Mouse (Mus musculus) stomach, postnatal 0 days (tissue): Measurements from ENCODE around the gene Rufy1. TPM values are rescaled to one million over a fixed set of nuclear protein-coding genes. Genes with fewer than 3 reads are reported as not detected.
"Not testable (repeated sequence)": the region's sequence is repeated elsewhere in the genome, so short reads cannot be mapped to it uniquely, and the experiment has no call there.

ENCODE experiments used
- ATAC-seq: fragments of 200-750 bp; cut with Nextera tagmentation; 2 replicates; pipeline ENCODE4 v1.8.0; 2017; ENCODE audit not compliant: low FRiP score, low TSS enrichment
- DNase-seq: peaks from one replicate; pipeline ENCODE4 v3.0.0-alpha.2; 2016; ENCODE audit warnings: low spot score
- H3K27ac ChIP-seq: fragments of 300-500 bp; sonication (generic); replicated peaks from 2 replicates; pipeline ENCODE4 v1.5.1; 2014; ENCODE audit warnings: mild to moderate bottlenecking, control low read depth
- H3K27me3 ChIP-seq: fragments of 300-500 bp; sonication (generic); 2 replicates; pipeline ENCODE4 v1.6.1; 2014; ENCODE audit warnings: low read length; ENCODE audit not compliant: control insufficient read depth, insufficient read depth
- H3K36me3 ChIP-seq: fragments of 300-500 bp; sonication (generic); 2 replicates; pipeline ENCODE4 v1.6.1; 2014; ENCODE audit warnings: low read length, mixed read lengths; ENCODE audit not compliant: control insufficient read depth, insufficient read depth
- H3K4me1 ChIP-seq: fragments of 300-500 bp; sonication (generic); replicated peaks from 2 replicates; pipeline ENCODE4 v1.6.1; 2014; ENCODE audit warnings: antibody characterized with exemption; ENCODE audit not compliant: control insufficient read depth, insufficient read depth
- H3K4me2 ChIP-seq: fragments of 300-500 bp; sonication (generic); replicated peaks from 2 replicates; pipeline ENCODE4 v1.6.1; 2014; ENCODE audit warnings: low read depth, mild to moderate bottlenecking, control low read depth, moderate library complexity
- H3K4me3 ChIP-seq: fragments of 300-500 bp; sonication (generic); 2 replicates; pipeline ENCODE4 v1.5.1; 2014; ENCODE audit warnings: low read depth, low read length, control low read depth
- H3K9ac ChIP-seq: fragments of 300-500 bp; sonication (generic); 2 replicates; pipeline ENCODE4 v1.6.1; 2014; ENCODE audit warnings: mild to moderate bottlenecking, low read length, control low read depth, mixed read lengths
- H3K9me3 ChIP-seq: fragments of 300-500 bp; sonication (generic); 2 replicates; pipeline ENCODE4 v1.6.1; 2016; ENCODE audit warnings: low read length; ENCODE audit not compliant: control insufficient read depth
- CTCF ChIP-seq: IDR thresholded peaks from 2 replicates; pipeline ENCODE4 v1.5.1; 2016; ENCODE audit warnings: antibody characterized with exemption, low read depth, mild to moderate bottlenecking, moderate library complexity
- EP300 ChIP-seq: optimal IDR thresholded peaks from 2 replicates; pipeline ENCODE3; 2016; ENCODE audit warnings: antibody characterized with exemption
- WGBS: fragments of 180-500 bp; shearing (Covaris S2); extraction: QIAGEN DNeasy Blood & Tissue Kit; methylation state at CpG from one replicate; pipeline ENCODE4 v1.1.7; 2014; 5-methylcytosine and 5-hydroxymethylcytosine counted together
- polyA plus RNA-seq: library from polyadenylated mRNA; unstranded; fragments of >200 nt; fragmentation: Nextera tagmentation; extraction: Ambion mirVana; gene quantifications from 2 replicates; pipeline ENCODE4 v1.2.1, GENCODE M21; 2015

Gene Rufy1
- polyA plus RNA-seq, 1 experiment from 2014 or later: 18.7 TPM

- WGBS: 62% methylated on average over 9 of the region's 9 CpGs
- TF ChIP-seq CTCF (no peak), EP300 (no peak)
- Histone ChIP-seq H3K36me3 (no peaks in the 10 kb centered on the region), H3K9ac (no peak overlapping the region), H3K27me3 (no peaks in the 10 kb centered on the region), H3K9me3 (no peaks in the 10 kb centered on the region), H3K4me3 (no peak overlapping the region), H3K27ac (no peak overlapping the region), H3K4me2 (no peak overlapping the region), H3K4me1 (no peaks in the 10 kb centered on the region)
- ATAC-seq (no peak), DNase-seq (no peak)
Observed at GRCm38 (mm10) chr11:50450236-50450635, 19.3 kb upstream of the Rufy1 start.

- not testable (repeated sequence) for H3K9me3 ChIP-seq, H3K4me3 ChIP-seq, H3K27me3 ChIP-seq, H3K4me2 ChIP-seq, H3K27ac ChIP-seq, DNase-seq, ATAC-seq, H3K4me1 ChIP-seq, H3K36me3 ChIP-seq, H3K9ac ChIP-seq
- 46% methylated on average over 7 of the region's 8 CpGs for WGBS
- TF ChIP-seq CTCF: peak; percentile 38; the same call in 1 of the 2 replicates
Observed at GRCm38 (mm10) chr11:50448163-50448562, 17.2 kb upstream of the Rufy1 start.

- H3K4me2 ChIP-seq: no peak overlapping the region
- 71% methylated on average over 5 of the region's 5 CpGs for WGBS
- H3K9ac ChIP-seq: no peak overlapping the region
- no peaks in the 10 kb centered on the region for H3K27me3 ChIP-seq
- TF ChIP-seq EP300 (no peak), CTCF (peak; percentile 82)
- no peaks in the 10 kb centered on the region for H3K36me3 ChIP-seq
- H3K9me3 ChIP-seq: no peaks in the 10 kb centered on the region
- H3K27ac ChIP-seq: no peak overlapping the region
- DNase-seq (no peak), ATAC-seq (no peak)
- no peak overlapping the region for H3K4me3 ChIP-seq
- no peaks in the 10 kb centered on the region for H3K4me1 ChIP-seq
Observed at GRCm38 (mm10) chr11:50443259-50444065, 12.5 kb upstream of the Rufy1 start.

GRCm38 (mm10) chr11:50441637-50442036, 10.7 kb upstream of the Rufy1 start:
- TF ChIP-seq EP300: no peak
- no peak for TF ChIP-seq CTCF
- no peak overlapping the region for H3K9ac ChIP-seq
- no peak for DNase-seq
- no peaks in the 10 kb centered on the region for H3K27me3 ChIP-seq
- H3K9me3 ChIP-seq: no peaks in the 10 kb centered on the region
- no peak overlapping the region for H3K27ac ChIP-seq
- no peaks in the 10 kb centered on the region for H3K36me3 ChIP-seq
- H3K4me1 ChIP-seq: no peaks in the 10 kb centered on the region
- ATAC-seq: no peak
- no peak overlapping the region for H3K4me3 ChIP-seq
- H3K4me2 ChIP-seq: no peak overlapping the region
- WGBS: 31% methylated on average over 9 of the region's 9 CpGs

GRCm38 (mm10) chr11:50440691-50441090, 9.8 kb upstream of the Rufy1 start:
- no peaks in the 10 kb centered on the region for H3K4me1 ChIP-seq
- TF ChIP-seq CTCF: no peak
- TF ChIP-seq EP300: no peak
- DNase-seq (no peak), ATAC-seq (no peak)
- H3K9ac ChIP-seq: no peak overlapping the region
- no peaks in the 10 kb centered on the region for H3K36me3 ChIP-seq
- 81% methylated on average over 6 of the region's 6 CpGs for WGBS
- H3K4me3 ChIP-seq: no peak overlapping the region
- no peaks in the 10 kb centered on the region for H3K9me3 ChIP-seq
- no peak overlapping the region for H3K27ac ChIP-seq
- H3K27me3 ChIP-seq: no peaks in the 10 kb centered on the region
- no peak overlapping the region for H3K4me2 ChIP-seq

- Histone ChIP-seq H3K36me3 (no peaks in the 10 kb centered on the region), H3K9ac (no peak overlapping the region), H3K4me1 (no peaks in the 10 kb centered on the region), H3K9me3 (no peaks in the 10 kb centered on the region), H3K27me3 (no peaks in the 10 kb centered on the region), H3K27ac (no peak overlapping the region), H3K4me2 (no peak overlapping the region), H3K4me3 (no peak overlapping the region)
- 45% methylated on average over 8 of the region's 8 CpGs for WGBS
- ATAC-seq (peak; percentile 79), DNase-seq (peak; percentile 48)
- peak; percentile 60 for TF ChIP-seq CTCF
- TF ChIP-seq EP300: no peak
Observed at GRCm38 (mm10) chr11:50439857-50440256, 8.9 kb upstream of the Rufy1 start.
